Mouse (Mus musculus): ENCODE results near the gene Bcl6b. TPM values are rescaled to one million over a fixed set of nuclear protein-coding genes. Genes with fewer than 3 reads are reported as not detected.

The Bcl6b gene
- total RNA-seq, 2 experiments from 2014 or later = 1.7 to 3.5 TPM

GRCm38 (mm10) chr11:70242591-70242990 is 13.0 kb upstream of the Bcl6b start:
- no peak for DNase-seq (ENCODE audit: extremely low spot score in 1 of 2, low spot score in 2 of 2)
- Histone ChIP-seq H3K27ac (no peak overlapping the region), H3K4me3 (no peak overlapping the region)
- no peak for TF ChIP-seq CTCF (IDR thresholded peaks at IDR 0.05)
- intact Hi-C loops (cut with DNase I) = no loop called here

DNA sequence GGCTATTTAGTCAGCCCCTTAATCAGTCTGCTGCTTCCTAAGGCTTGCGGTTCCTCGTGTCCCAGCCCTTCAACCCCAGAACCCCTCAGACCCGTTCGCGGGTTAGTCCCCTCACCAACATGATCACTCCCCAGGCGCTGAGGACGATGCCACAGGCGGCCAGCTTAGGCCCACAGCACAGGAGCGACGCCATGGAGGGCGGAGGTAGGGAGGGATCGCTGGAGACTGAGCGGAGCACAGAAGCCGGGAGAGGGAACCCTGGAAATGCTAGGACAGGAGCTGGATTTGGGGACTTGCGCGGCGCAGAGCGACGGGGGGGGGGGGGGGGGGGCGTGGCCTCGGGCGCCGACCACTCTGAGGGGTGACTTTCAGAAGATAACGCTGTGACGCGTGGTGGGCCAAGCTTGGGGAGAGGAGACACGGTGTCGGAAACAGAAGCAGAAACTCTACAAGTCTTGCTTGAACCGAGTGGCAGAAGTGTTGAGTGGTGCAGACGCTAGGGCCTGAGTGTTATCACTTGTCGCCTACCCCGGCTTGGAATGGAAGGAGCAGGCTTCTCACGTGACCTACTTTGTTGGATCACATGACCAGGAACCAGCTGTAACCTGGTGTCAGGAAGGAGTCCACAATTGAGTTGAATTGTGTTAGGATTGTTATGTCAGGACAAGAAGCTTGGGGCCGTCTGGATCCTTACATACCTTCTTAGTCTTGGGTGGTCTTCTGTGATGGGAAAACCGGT is 10.1 kb upstream of the Bcl6b start, which contains the start of the genes Gm21988 and Rnasek:
Gene Gm21988, minus strand, starts transcription at position 290 of the 739 bp plus-strand sequence.
Gene Rnasek, minus strand, starts transcription at position 302 of the 739 bp plus-strand sequence.
- Histone ChIP-seq H3K4me3 (peak within 1 kb of the TSS; percentile 98), H3K27ac (peak within 1 kb of the TSS; percentile 92)
- intact Hi-C loops (cut with DNase I) = loop anchor here (10.0 kb wide), 1 partner anchor 415 kb away; the partner anchor contains the start of genes Eno3 and Pfn1
- TF ChIP-seq CTCF (IDR thresholded peaks at IDR 0.05) = no peak
- peak; percentile 74 to 77 for DNase-seq (ENCODE audit: extremely low spot score in 1 of 2, low spot score in 2 of 2)

GRCm38 (mm10) chr11:70238591-70239440 is 9.2 kb upstream of the Bcl6b start:
- peak overlapping the region; percentile 92 for H3K27ac ChIP-seq
- no peak for DNase-seq (ENCODE audit: extremely low spot score in 1 of 2, low spot score in 2 of 2)
- no peak for TF ChIP-seq CTCF (IDR thresholded peaks at IDR 0.05)
- peak overlapping the region; percentile 98 for H3K4me3 ChIP-seq
- intact Hi-C loops (cut with DNase I) = loop anchor here (10.0 kb wide), 1 partner anchor 416 kb away; the partner anchor contains the start of genes Eno3 and Pfn1

- intact Hi-C loops (cut with DNase I) = loop anchor here (10.0 kb wide), 1 partner anchor 417 kb away; the partner anchor contains the start of genes Eno3 and Pfn1
- Histone ChIP-seq H3K27ac (peak within 1 kb of the TSS; percentile 92), H3K4me3 (peak within 1 kb of the TSS; percentile 98)
- peak; percentile 98 for DNase-seq (ENCODE audit: extremely low spot score in 1 of 2, low spot score in 2 of 2)
- TF ChIP-seq CTCF (IDR thresholded peaks at IDR 0.05) = peak; percentile 78
These were observed 8.0 kb upstream of the Bcl6b start, which contains the start of gene 0610010K14Rik for GRCm38 (mm10) chr11:70237457-70238167. Gene 0610010K14Rik (minus strand): TSS chr11:70237914.

DNA sequence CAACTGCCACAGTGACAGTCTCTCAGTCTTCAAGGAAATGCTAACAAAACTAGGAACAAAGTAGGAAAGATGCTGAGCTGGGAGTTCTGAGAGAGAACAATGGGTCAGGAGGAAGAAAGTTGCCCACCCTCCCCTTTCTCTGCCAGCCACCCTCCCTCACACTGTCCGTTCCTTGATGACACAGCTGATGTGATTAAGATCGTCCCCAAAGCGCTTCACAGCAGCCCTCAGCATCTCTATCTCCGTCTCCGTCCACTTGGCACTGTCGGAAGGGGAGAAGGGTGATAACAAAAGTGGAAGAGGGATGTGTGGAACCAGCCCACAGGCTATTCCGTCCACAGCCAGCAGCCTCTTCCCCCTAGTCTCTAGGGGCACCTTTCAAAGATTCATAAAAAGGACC is 7.1 kb upstream of the Bcl6b start:
- intact Hi-C loops (cut with DNase I) = loop anchor here (10.0 kb wide), 1 partner anchor 418 kb away; the partner anchor contains the start of genes Eno3 and Pfn1
- DNase-seq (ENCODE audit: extremely low spot score in 1 of 2, low spot score in 2 of 2) = no peak
- TF ChIP-seq CTCF (IDR thresholded peaks at IDR 0.05) = no peak
- peak overlapping the region; percentile 92 for H3K27ac ChIP-seq
- peak overlapping the region; percentile 98 for H3K4me3 ChIP-seq

DNA sequence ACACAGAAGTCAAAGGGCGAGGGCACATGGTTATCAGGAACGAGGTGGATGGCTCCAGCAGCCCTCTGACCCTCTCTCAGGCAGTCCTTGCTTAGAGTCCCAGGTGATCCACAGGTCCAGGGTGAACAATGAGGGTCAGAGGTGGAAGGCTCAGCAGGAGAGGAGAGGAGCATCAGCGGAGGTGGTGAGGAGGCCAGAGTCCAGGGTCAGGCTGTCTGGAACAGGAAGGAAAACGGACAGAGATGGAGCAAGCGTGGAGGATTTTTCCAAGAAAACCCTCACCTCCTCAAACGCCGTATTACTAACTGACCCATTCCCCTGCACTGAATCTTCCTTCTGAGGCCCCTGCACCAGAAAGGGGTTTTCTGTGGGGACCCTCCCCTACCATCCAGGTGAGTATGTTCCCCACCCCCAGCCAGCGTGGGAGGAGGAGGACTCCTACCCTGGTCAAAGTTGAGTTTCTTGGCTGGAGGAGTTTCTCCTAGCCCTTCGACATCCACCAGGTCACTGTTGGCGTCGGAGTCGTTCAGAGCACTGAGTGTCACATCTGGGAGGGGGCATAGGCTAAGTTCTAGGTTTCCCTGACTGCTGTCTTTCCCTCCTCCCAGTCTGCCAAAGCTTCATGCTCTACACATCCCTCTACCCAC is 5.8 kb upstream of the Bcl6b start:
- intact Hi-C loops (cut with DNase I) = loop anchor here (10.0 kb wide), 1 partner anchor 419 kb away; the partner anchor contains the start of genes Eno3 and Pfn1
- Histone ChIP-seq H3K4me3 (no peak overlapping the region), H3K27ac (no peak overlapping the region)
- no peak for DNase-seq (ENCODE audit: extremely low spot score in 1 of 2, low spot score in 2 of 2)
- no peak for TF ChIP-seq CTCF (IDR thresholded peaks at IDR 0.05)

GRCm38 (mm10) chr11:70234497-70234896 is 4.9 kb upstream of the Bcl6b start:
- TF ChIP-seq CTCF (IDR thresholded peaks at IDR 0.05) = no peak
- no peak for DNase-seq (ENCODE audit: extremely low spot score in 1 of 2, low spot score in 2 of 2)
- Histone ChIP-seq H3K27ac (no peak overlapping the region), H3K4me3 (no peak overlapping the region)
- intact Hi-C loops (cut with DNase I) = loop anchor here (5.0 to 10.0 kb wide), 2 partner anchors 173 to 420 kb away; partner anchors contain the start of genes Eno3 and Pfn1

- intact Hi-C loops (cut with DNase I) = loop anchor here (5.0 to 10.0 kb wide), 2 partner anchors 173 to 421 kb away; partner anchors contain the start of genes Eno3 and Pfn1
- no peak for TF ChIP-seq CTCF (IDR thresholded peaks at IDR 0.05)
- Histone ChIP-seq H3K27ac (no peak overlapping the region), H3K4me3 (no peak overlapping the region)
- DNase-seq (ENCODE audit: extremely low spot score in 1 of 2, low spot score in 2 of 2) = no peak
These were observed 4.4 kb upstream of the Bcl6b start for GRCm38 (mm10) chr11:70234037-70234436.

- no peak for DNase-seq (ENCODE audit: extremely low spot score in 1 of 2, low spot score in 2 of 2)
- peak overlapping the region; percentile 66 for H3K4me3 ChIP-seq
- H3K27ac ChIP-seq = peak overlapping the region; percentile 88
- intact Hi-C loops (cut with DNase I) = loop anchor here (5.0 to 10.0 kb wide), 2 partner anchors 174 to 422 kb away; partner anchors contain the start of genes Eno3 and Pfn1
- no peak for TF ChIP-seq CTCF (IDR thresholded peaks at IDR 0.05)
These were observed 3.4 kb upstream of the Bcl6b start for GRCm38 (mm10) chr11:70233016-70233415.

GRCm38 (mm10) chr11:70232546-70232945 is 2.9 kb upstream of the Bcl6b start:
- peak overlapping the region; percentile 88 for H3K27ac ChIP-seq

More at GRCm38 (mm10) chr11:70232546-70232945, 2.9 kb upstream of the Bcl6b start:
- no peak for DNase-seq (ENCODE audit: extremely low spot score in 1 of 2, low spot score in 2 of 2)
- no peak for TF ChIP-seq CTCF (IDR thresholded peaks at IDR 0.05)
- intact Hi-C loops (cut with DNase I) = loop anchor here (5.0 to 10.0 kb wide), 2 partner anchors 175 to 422 kb away; partner anchors contain the start of genes Eno3 and Pfn1
- peak overlapping the region; percentile 66 for H3K4me3 ChIP-seq

Data from left cerebral cortex, adult 2 months (tissue).